Mouse (Mus musculus): Measurements from ENCODE around the gene AI661453.
"Not testable (repeated sequence)": the region's sequence is repeated elsewhere in the genome, so short reads cannot be mapped to it uniquely, and the experiment has no call there.

AI661453 gene

GRCm38 (mm10) chr17:47436156-47436906, at the start of gene AI661453:
TSS of gene AI661453 (plus strand) at chr17:47436615.
- DNase-seq (ENCODE audit: low read depth, low spot score) = no peak

GRCm38 (mm10) chr17:47386649-47387048, 49.8 kb upstream of the AI661453 start:
- peak; percentile 56 for DNase-seq (ENCODE audit: low read depth, low spot score)

- no peak for DNase-seq (ENCODE audit: low read depth, low spot score)
Measured at GRCm38 (mm10) chr17:47394223-47394869, 42.1 kb upstream of the AI661453 start.

GRCm38 (mm10) chr17:47395376-47395913, 41.0 kb upstream of the AI661453 start:
- no peak for DNase-seq (ENCODE audit: low read depth, low spot score)

- DNase-seq (ENCODE audit: low read depth, low spot score) = no peak
Measured at GRCm38 (mm10) chr17:47399091-47399490, 37.3 kb upstream of the AI661453 start.

- DNase-seq (ENCODE audit: low read depth, low spot score) = no peak
Measured at GRCm38 (mm10) chr17:47400451-47400850, 36.0 kb upstream of the AI661453 start, which contains the start of gene Guca1a. TSS of gene Guca1a (minus strand) at chr17:47400584.

- no peak for DNase-seq (ENCODE audit: low read depth, low spot score)
Measured at GRCm38 (mm10) chr17:47407717-47408557, 28.5 kb upstream of the AI661453 start.

- DNase-seq (ENCODE audit: low read depth, low spot score) = peak; percentile 57
Measured at GRCm38 (mm10) chr17:47408558-47408898, 27.9 kb upstream of the AI661453 start.

- DNase-seq (ENCODE audit: low read depth, low spot score) = not testable (repeated sequence)
Measured at GRCm38 (mm10) chr17:47409897-47410861, 26.2 kb upstream of the AI661453 start.

- DNase-seq (ENCODE audit: low read depth, low spot score) = no peak
Measured at GRCm38 (mm10) chr17:47420195-47420594, 16.2 kb upstream of the AI661453 start.

GRCm38 (mm10) chr17:47421566-47421965, 14.8 kb upstream of the AI661453 start:
- no peak for DNase-seq (ENCODE audit: low read depth, low spot score)

- DNase-seq (ENCODE audit: low read depth, low spot score) = not testable (repeated sequence)
Measured at GRCm38 (mm10) chr17:47422616-47423015, 13.8 kb upstream of the AI661453 start.

- no peak for DNase-seq (ENCODE audit: low read depth, low spot score)
Measured at GRCm38 (mm10) chr17:47424186-47424585, 12.2 kb upstream of the AI661453 start.

GRCm38 (mm10) chr17:47427316-47427715, 9.1 kb upstream of the AI661453 start:
- DNase-seq (ENCODE audit: low read depth, low spot score) = no peak

- DNase-seq (ENCODE audit: low read depth, low spot score) = peak; percentile 44
Measured at GRCm38 (mm10) chr17:47428831-47429304, 7.5 kb upstream of the AI661453 start.

GRCm38 (mm10) chr17:47430815-47431214, 5.6 kb upstream of the AI661453 start:
- DNase-seq (ENCODE audit: low read depth, low spot score) = no peak

- DNase-seq (ENCODE audit: low read depth, low spot score) = no peak
Measured at GRCm38 (mm10) chr17:47436907-47437547, 612 bp downstream of the AI661453 start, which contains the start of gene 1700001C19Rik. TSS of gene 1700001C19Rik (minus strand) at chr17:47437376.

GRCm38 (mm10) chr17:47438611-47439010, 2.2 kb downstream of the AI661453 start:
- DNase-seq (ENCODE audit: low read depth, low spot score) = no peak

- DNase-seq (ENCODE audit: low read depth, low spot score) = no peak
Measured at GRCm38 (mm10) chr17:47439396-47440028, 3.1 kb downstream of the AI661453 start.

All from forelimb bud, embryonic 11.5 days (tissue).